Mouse (Mus musculus): Measurements from ENCODE around the gene Grin1.

Grin1 gene

DNA sequence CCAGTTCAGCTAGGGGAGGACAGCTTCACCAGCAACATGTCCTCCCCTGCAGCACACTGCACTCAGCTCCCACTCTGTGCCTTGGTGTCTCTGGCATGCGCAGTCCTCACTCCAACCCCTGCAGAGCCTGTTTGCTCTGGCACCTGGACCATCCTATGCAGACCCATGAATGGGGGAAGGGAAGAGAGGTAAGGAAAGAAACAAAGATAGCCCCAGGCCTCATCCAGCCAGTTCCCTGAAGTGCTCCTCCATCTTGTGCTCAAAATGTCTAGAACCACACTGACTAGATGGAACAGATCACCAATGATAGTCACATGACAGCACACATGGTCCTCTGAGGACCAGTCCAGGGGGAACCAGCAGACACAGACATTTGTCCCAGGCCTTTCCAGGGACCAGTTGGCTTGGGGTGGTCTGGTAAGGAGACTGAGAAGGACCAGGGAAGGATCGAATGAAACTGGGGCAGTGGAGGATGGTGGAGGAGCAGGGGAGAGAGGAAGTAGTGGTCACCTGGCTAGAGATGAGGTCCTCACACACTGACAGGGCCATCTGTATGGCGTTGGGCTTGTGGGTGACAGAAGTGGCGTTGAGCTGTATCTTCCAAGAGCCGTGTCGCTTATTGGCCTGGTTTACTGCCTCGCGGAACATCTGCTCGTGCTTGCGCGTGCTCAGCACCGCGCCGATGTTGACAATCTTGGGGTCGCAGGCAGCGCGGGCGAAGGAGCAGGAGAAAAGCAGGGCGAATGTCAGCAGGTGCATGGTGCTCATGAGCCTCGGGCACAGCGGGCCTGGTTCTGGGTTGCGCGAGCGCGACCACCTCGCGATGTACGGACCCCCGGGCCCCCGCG is 644 bp downstream of the Grin1 start:
- no peak for DNase-seq (ENCODE audit: low read depth, low spot score)

- no peak for DNase-seq (ENCODE audit: low read depth, low spot score)
Observed at GRCm38 (mm10) chr2:25311491-25311891, 7.5 kb downstream of the Grin1 start.

DNA sequence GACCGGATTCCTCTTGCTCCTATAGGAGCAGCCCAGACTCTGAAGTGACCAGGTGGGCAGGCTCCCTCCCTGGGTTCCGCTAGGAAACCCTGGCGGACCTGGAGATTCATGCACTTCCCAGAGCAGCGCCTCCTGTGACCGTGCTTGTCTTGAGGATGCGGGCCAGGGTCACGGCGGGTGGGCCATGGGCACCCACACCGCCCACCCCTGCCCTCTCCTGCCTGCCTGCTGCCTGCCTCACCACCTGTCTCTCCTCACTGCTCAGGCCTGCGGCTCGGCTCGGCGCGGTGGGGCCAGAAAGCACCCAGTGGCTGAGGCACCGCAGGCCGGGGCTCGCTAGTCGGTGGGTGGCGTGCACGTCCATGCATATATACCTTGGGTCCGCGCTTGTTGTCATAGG is 8.0 kb downstream of the Grin1 start:
- DNase-seq (ENCODE audit: low read depth, low spot score), result no peak

GRCm38 (mm10) chr2:25310180-25310579 is 8.8 kb downstream of the Grin1 start:
- no peak for DNase-seq (ENCODE audit: low read depth, low spot score)

GRCm38 (mm10) chr2:25305587-25306359 is 13.2 kb downstream of the Grin1 start:
- no peak for DNase-seq (ENCODE audit: low read depth, low spot score)

GRCm38 (mm10) chr2:25304657-25305541 is 14.1 kb downstream of the Grin1 start:
- peak; percentile 60 for DNase-seq (ENCODE audit: low read depth, low spot score)

GRCm38 (mm10) chr2:25303931-25304656 is 14.9 kb downstream of the Grin1 start:
- no peak for DNase-seq (ENCODE audit: low read depth, low spot score)

DNA sequence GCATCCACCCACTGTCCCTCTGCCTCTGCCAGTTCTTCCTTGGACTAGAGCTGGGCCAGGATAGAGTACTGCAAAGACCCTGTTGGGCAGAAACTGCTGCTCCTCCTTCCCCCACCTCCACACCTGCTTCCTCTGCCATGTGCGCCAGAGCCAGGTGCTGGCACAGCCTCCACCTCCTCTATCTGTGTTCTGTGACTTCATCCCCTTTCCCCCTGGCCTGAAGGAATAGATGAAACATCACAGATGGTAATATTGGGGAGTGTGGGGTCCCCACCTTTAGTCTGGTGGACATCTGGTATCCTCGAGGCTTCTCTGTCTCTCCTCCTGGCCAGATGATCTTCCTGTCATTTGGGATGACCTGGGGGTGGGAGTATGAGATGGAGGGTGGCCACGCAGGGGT is 15.5 kb downstream of the Grin1 start:
- no peak for DNase-seq (ENCODE audit: low read depth, low spot score)

GRCm38 (mm10) chr2:25298046-25298445 is 20.9 kb downstream of the Grin1 start:
- no peak for DNase-seq (ENCODE audit: low read depth, low spot score)

DNA sequence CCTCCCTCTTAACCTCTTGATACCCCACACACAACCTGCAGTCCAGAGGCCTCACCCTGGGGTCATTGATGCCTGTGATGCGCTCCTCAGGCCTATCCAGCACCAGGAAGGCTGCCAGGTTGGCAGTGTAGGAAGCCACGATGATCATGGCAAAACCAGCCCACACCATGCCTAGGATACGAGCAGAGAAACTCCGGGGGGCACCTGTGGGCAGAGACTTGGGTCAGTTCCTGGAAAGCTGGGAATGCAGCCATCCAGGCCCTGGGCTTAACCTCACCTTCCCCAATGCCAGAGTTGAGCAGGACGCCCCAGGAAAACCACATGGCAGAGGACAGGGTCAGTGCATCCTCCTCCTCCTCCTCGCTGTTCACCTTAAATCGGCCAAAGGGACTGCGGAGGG is 21.9 kb downstream of the Grin1 start:
- no peak for DNase-seq (ENCODE audit: low read depth, low spot score)

- DNase-seq (ENCODE audit: low read depth, low spot score), result no peak
Observed at GRCm38 (mm10) chr2:25293706-25294105, 25.3 kb downstream of the Grin1 start.

GRCm38 (mm10) chr2:25292856-25293255 is 26.1 kb downstream of the Grin1 start:
- DNase-seq (ENCODE audit: low read depth, low spot score), result peak; percentile 80

DNA sequence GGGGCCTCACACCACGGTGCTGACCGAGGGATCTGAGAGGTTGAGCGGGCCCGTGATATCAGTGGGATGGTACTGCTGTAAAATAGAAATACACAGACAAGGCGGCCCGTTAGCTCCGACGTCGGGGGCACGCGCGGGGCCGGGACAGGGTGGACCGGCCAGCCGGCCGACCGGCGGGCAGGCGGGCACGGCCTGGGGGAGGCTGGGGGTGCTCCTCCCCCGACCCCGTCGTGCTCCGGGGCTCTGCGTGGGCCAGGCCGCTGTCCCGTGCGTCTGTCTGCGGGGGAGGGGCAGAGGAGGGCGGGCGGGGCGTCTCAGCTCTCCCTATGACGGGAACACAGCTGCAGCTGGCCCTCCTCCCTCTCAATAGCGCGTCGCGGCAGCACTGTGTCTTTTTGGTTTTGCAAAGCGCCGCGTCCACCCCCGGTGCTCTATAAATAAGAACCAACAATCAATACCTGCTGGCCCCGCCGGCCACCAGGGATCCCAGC is 26.9 kb downstream of the Grin1 start:
- DNase-seq (ENCODE audit: low read depth, low spot score), result peak; percentile 43

GRCm38 (mm10) chr2:25291184-25292053 is 27.6 kb downstream of the Grin1 start:
- DNase-seq (ENCODE audit: low read depth, low spot score), result no peak

- no peak for DNase-seq (ENCODE audit: low read depth, low spot score)
Observed at GRCm38 (mm10) chr2:25290816-25291130, 28.2 kb downstream of the Grin1 start.

DNA sequence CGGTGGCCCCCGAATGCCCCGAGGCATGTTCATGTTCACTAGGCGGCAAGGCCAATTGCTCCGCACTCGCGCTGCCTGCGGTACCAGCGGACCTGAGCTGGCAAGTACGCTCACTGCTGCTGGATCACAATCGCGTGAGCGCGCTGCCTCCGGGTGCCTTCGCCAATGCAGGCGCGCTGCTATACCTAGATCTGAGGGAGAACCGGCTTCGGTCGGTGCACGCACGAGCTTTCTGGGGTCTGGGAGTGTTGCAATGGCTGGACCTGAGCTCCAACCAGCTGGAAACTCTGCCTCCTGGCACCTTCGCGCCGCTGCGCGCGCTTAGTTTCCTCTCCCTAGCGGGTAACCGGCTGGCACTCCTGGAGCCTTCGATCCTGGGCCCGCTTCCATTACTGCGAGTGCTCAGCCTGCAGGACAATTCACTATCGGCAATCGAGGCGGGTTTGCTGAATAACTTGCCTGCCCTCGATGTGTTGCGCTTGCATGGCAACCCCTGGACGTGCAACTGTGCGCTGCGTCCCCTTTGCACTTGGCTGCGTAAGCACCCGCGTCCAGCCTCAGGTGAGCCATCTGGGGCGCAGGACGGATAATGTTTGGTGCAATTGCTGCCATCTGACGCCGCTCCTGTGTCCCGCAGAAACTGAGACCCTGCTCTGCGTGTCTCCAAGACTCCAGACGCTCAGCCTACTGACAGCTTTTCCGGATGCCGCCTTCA is 28.7 kb downstream of the Grin1 start:
- no peak for DNase-seq (ENCODE audit: low read depth, low spot score)

- no peak for DNase-seq (ENCODE audit: low read depth, low spot score)
Observed at GRCm38 (mm10) chr2:25289651-25290050, 29.3 kb downstream of the Grin1 start, which contains the start of gene Lrrc26. Gene Lrrc26, plus strand, starts transcription at chr2:25289915.

DNA sequence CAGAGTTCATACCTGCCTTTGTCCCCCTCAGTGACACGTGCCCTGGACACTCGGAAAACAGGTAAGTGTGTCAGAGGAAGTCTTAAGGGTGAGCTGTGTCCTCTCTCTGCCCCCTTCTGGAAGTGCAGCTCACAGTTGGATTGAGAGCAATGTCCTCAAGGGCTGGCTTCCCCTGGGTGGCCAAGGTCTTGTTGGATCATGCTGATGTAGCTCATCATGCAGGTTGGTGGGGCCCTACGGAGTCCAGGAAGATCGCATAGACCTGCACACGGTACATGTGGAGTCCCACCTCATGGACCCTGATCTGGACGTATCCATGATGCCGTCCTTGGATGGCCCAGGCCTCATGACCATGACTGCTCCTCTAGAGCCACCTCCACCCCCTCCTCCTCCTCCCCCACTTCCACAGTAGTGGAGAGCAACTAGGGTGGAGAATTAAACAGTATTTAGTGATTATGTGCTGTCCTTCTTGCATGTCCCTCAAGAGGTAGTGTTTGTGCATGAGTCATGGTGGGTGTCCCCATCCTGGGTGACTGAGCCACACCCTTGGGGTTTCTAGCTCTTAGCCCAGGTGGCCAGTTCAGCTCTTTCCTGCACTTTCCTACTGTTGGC is 30.1 kb downstream of the Grin1 start:
- DNase-seq (ENCODE audit: low read depth, low spot score), result no peak
